Mouse (Mus musculus) brown adipose tissue, adult 24 weeks (tissue): Measurements from ENCODE around the gene Nme9. TPM values are rescaled to one million over a fixed set of nuclear protein-coding genes. Genes with fewer than 3 reads are reported as not detected.

Experiments
- H3K27ac ChIP-seq: fragments of 200-500 bp; replicated peaks from 2 replicates; pipeline ENCODE4 v1.5.1; 2012; ENCODE audit warnings: low read depth, mild to moderate bottlenecking, low read length
- H3K4me1 ChIP-seq: fragments of 200-500 bp; 2 replicates; pipeline ENCODE4 v1.6.1; 2012; ENCODE audit warnings: low read length, mixed read lengths; ENCODE audit not compliant: control insufficient read depth, insufficient read depth, insufficient read length
- H3K4me3 ChIP-seq: fragments of 200-500 bp; 2 replicates; pipeline ENCODE4 v1.5.1; 2012; ENCODE audit warnings: low read depth, mild to moderate bottlenecking, low read length, moderate library complexity; ENCODE audit not compliant: insufficient read depth
- polyA plus RNA-seq: library from polyadenylated mRNA; stranded (reverse); fragments of >200 nt; gene quantifications from 2 replicates; pipeline ENCODE4 v1.2.4, GENCODE M21; 2012; ENCODE audit not compliant: missing spikeins, insufficient read depth, insufficient read length

Nme9 gene
- not detected in 2 replicates for polyA plus RNA-seq

- H3K4me1 ChIP-seq: no peaks in the 10 kb centered on the region
- H3K27ac ChIP-seq: no peak within 1 kb of the TSS
- no peak within 1 kb of the TSS for H3K4me3 ChIP-seq
Observed at GRCm38 (mm10) chr9:99451161-99451560, at the start of gene Nme9. Nme9 (plus strand) TSS chr9:99451475.

GRCm38 (mm10) chr9:99409280-99409679 lies 42.0 kb upstream of the Nme9 start:
- Histone ChIP-seq H3K4me1 (no peaks in the 10 kb centered on the region), H3K27ac (no peak overlapping the region), H3K4me3 (no peak overlapping the region)

DNA sequence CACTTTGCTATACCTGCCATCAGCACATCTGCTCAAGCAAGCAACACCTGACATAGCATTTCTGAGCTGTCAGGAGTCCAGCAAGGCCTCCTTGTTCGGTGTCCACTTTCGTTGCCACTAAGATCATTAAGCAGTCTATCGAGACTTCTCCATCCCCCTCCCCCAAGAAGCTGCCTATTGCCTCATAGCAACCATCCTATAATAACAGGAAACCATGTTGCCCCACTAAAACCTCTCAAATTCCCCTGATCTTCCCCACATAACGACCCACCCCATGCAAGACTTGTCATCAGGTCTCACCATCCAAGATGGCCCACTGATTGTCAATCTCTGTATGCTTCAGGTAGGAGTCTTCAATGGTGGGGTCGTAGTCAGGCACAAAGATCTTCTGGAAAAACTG lies 40.2 kb upstream of the Nme9 start:
- Histone ChIP-seq H3K4me3 (no peak overlapping the region), H3K27ac (no peak overlapping the region), H3K4me1 (no peaks in the 10 kb centered on the region)

DNA sequence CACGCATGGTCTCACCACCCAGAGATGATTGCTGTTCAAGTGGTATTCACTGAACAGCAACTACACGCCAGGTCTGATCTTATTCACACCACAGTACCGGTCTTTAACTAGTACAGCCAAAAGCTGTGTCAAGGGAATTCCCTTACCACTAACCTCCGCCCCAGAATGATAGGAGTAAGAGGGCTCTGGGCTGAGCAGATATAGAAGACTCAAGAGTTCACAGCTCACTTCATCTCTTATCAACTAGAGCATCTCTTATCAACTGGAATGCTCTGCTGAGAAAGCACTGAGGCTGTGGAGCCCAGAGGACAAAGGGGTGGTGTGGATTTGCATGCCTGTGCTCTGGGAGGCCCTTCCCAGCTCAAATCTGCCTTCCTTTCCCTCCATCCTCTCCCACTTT lies 39.5 kb upstream of the Nme9 start:
- Histone ChIP-seq H3K4me3 (no peak overlapping the region), H3K27ac (no peak overlapping the region), H3K4me1 (peaks cover 4% of the 10 kb centered on the region; the same call in 1 of the 2 replicates)

DNA sequence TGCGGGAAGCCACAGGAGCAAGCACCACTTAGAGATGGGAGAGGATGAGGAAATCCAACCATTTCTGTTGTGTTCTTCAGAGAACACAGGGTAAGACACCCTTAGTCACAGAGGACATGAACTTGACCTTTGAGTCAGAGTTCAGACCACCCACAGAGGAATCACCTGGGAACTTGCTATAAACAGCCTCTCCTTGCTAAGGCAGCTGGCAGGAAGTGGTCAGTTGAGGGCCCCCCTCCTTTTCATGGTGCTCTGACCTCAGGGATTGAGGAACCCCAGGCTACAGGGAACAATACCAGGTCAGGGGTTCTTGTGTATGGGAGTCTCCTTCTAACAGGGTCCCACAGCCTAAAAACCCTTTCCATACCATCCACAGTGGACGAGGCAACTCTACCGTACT lies 34.5 kb upstream of the Nme9 start:
- H3K27ac ChIP-seq: no peak overlapping the region
- H3K4me3 ChIP-seq: no peak overlapping the region

DNA sequence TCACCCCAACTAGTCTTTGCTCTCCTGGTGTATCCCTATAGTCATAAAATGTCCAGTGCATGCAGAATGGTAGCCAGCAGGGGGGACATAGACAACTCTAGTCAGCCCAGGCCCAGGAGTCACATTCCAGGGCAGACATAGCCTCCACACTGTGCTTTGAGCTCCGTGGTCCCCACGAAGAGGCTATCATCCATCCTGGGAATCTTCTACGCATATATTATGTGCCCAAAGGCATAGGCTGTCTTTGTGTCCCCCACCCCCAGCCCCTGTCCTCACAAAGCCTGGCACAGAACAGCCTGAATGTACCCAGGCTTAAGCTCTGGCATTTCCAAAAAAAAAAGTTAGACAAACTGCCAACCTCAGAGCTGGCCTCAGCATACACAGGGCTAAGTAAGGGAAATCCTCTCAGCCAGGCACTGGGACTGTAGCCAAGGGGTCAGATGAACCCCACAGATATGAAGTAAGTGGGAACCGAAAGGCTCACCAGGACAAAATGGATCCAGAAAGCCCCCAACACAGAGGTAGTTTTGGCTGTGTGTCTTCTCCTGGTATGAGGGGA lies 33.9 kb upstream of the Nme9 start:
- peaks cover 24% of the 10 kb centered on the region; the same call in 1 of the 2 replicates for H3K4me1 ChIP-seq
- H3K27ac ChIP-seq: no peak overlapping the region
- H3K4me3 ChIP-seq: no peak overlapping the region

More for the DNA sequence above, 34.5 kb upstream of the Nme9 start:
- H3K4me1 ChIP-seq: peaks cover 24% of the 10 kb centered on the region; the same call in 1 of the 2 replicates

DNA sequence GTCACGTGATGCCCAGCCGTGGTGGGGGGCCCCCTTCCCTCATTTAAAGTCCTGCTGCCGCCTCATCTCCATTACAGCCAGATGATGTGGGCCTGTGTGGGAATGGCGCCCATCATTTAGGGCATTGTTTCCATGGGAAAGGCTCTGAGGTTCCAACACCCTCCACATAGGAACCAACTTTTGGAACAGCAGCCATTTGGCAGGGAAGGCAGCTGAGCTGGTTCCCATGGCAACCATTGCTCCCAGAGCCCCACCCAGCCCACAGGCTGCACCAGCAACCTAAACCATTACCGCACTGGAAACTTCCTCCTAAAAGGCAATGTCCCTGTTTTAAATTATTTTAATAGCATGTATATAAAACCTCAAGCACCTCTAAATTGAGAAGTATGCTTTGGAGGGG lies 32.9 kb upstream of the Nme9 start:
- Histone ChIP-seq H3K27ac (no peak overlapping the region), H3K4me1 (peaks cover 24% of the 10 kb centered on the region; the same call in 1 of the 2 replicates), H3K4me3 (no peak overlapping the region)

GRCm38 (mm10) chr9:99419951-99420701 lies 31.1 kb upstream of the Nme9 start:
- no peak overlapping the region for H3K4me3 ChIP-seq
- H3K4me1 ChIP-seq: peaks cover 28% of the 10 kb centered on the region; the same call in 1 of the 2 replicates
- no peak overlapping the region for H3K27ac ChIP-seq

- no peak overlapping the region for H3K4me3 ChIP-seq
- no peak overlapping the region for H3K27ac ChIP-seq
- peaks cover 22% of the 10 kb centered on the region; the same call in 1 of the 2 replicates for H3K4me1 ChIP-seq
Observed at GRCm38 (mm10) chr9:99421914-99422313, 29.4 kb upstream of the Nme9 start.

GRCm38 (mm10) chr9:99423692-99424573 lies 27.3 kb upstream of the Nme9 start:
- Histone ChIP-seq H3K27ac (no peak overlapping the region), H3K4me3 (no peak overlapping the region), H3K4me1 (peaks cover 21% of the 10 kb centered on the region; the same call in 1 of the 2 replicates)

DNA sequence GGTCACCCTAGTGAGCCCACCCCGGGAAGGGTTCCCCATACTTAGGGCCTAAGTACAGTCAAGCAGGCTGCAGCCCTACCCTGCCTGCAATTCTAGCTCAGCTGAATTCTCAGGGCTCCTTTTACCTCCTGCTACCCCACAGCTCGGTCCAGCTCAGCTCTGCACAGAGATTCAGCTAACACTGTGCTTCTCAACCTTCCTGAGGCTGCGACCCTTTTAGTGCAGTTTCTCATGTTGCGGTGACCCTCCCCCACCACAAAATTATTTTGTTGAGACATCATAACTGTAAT lies 26.8 kb upstream of the Nme9 start:
- Histone ChIP-seq H3K4me3 (no peak overlapping the region), H3K27ac (no peak overlapping the region), H3K4me1 (peaks cover 21% of the 10 kb centered on the region; the same call in 1 of the 2 replicates)

GRCm38 (mm10) chr9:99425262-99425661 lies 26.0 kb upstream of the Nme9 start:
- Histone ChIP-seq H3K4me3 (no peak overlapping the region), H3K4me1 (peaks cover 15% of the 10 kb centered on the region; the same call in 1 of the 2 replicates), H3K27ac (no peak overlapping the region)

DNA sequence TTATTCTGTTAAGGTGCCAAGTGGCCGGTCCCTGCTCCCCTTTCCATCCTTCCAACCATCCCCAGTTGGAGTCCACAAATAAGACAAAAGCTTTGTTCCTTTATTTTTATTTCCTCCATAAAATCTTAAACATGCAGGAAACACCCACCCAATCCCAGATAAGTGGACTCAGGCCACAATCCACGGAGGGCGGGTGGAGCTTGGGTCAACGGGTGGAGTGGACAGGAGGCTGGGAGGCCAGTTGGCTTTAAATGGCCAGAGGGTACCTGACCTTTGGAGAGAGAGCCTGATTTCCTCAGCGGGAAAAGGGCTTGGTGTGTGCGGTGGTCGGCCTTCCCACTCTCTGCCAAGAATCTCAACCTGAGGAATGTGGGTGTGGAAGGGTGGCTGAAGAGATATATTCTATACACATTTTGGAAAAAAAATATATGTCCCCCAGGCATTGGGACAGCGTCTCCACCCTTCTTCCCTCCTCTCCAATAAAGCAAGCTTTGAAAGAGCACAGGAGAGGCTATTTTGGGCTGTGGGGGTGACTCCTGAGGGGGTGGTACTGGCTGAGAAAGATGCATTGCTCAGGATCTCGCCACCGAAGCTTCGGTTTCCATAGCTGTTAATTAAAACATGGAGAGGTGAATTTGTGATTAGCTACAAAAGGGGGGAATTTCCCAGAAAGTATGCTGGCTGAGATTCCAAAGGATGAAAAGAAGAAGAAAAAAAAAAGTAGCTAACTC lies 22.5 kb upstream of the Nme9 start:
- Histone ChIP-seq H3K4me1 (peaks cover 8% of the 10 kb centered on the region; the same call in 1 of the 2 replicates), H3K4me3 (no peak overlapping the region), H3K27ac (no peak overlapping the region)

- peaks cover 5% of the 10 kb centered on the region; the same call in 1 of the 2 replicates for H3K4me1 ChIP-seq
- H3K4me3 ChIP-seq: no peak overlapping the region
- no peak overlapping the region for H3K27ac ChIP-seq
Observed at GRCm38 (mm10) chr9:99429845-99430244, 21.4 kb upstream of the Nme9 start.

DNA sequence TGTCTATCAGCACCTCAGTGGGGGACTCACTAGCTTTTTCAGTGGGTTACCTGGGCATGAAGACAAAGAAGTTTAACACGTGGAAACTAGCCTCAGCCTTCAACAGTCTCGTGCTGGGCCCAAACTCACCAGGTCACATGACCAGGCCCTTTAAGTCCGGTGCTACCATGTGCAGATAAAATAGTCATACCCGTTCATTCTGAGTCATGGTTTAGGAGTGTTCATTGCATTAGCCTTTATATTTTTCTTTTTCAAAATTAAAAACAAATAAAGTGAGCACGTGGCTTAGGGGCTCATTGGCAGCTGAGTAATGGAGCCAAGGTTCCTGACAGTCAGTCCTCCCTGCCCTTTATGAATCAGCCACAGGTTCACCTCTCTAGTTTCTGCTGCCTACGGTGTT lies 20.5 kb upstream of the Nme9 start:
- no peak overlapping the region for H3K27ac ChIP-seq
- H3K4me1 ChIP-seq: peaks cover 5% of the 10 kb centered on the region; the same call in 1 of the 2 replicates
- no peak overlapping the region for H3K4me3 ChIP-seq
